ENCODE assay signal across 20 mouse cellular contexts in the genomic region with DNA sequence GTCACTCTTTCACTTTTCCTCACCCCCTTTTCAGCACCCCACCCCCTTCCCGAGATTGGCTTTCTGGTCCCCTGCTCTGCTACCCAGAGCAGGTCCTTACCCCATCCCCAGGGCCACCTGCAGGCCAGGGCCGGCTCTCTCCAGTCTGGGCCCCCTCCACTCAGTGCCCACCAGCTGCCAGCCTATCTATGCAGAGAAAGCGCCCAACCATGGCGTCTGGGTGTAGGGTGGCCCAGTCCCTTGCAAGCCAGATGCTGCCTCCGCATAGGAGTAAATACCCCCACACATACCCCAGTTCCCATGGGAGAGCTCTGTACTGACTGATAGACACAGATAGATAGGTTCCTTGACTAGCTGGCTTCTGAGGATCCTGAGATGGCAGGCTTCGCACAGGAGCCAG. TPM values are rescaled to one million over a fixed set of nuclear protein-coding genes. Genes with fewer than 3 reads are reported as not detected.
DNase-seq lines count a peak whose midpoint lies in the region; ATAC-seq lines count a peak whose summit lies in the region.
"Had no signal": no experiment of that assay in that cellular context is flagged by ENCODE, and none has a peak within 500 bp of the region (broad histone marks: within the 10 kb centered on the region; RNA-seq: fewer than 3 reads in every experiment).

No protein-coding gene starts in this region.

- H3K9me3 ChIP-seq in forebrain, embryonic 16.5 days (ENCODE audit: control insufficient read depth, low read length), result no peaks in the 10 kb centered on the region
- no peaks in the 10 kb centered on the region for H3K9me3 ChIP-seq in forebrain, embryonic 15.5 days
- H3K9me3 ChIP-seq: hindbrain, embryonic 15.5 days had no signal

- H3K27me3 ChIP-seq in forebrain, embryonic 16.5 days (replicated peaks; ENCODE audit: control insufficient read depth, insufficient read depth, low read length), result peaks cover 27% of the 10 kb centered on the region
- peaks cover 31% of the 10 kb centered on the region for H3K27me3 ChIP-seq in forebrain, embryonic 15.5 days

- H3K4me3 ChIP-seq in forebrain, embryonic 16.5 days (replicated peaks; ENCODE audit: low read length), result no peak overlapping the region
- H3K4me3 ChIP-seq in forebrain, embryonic 15.5 days, result no peak overlapping the region
- H3K4me3 ChIP-seq: erythroblast, embryonic 14.5 days; hindbrain, embryonic 15.5 days had no signal

- peak; percentile 31 for DNase-seq in kidney, postnatal 10 days
- no peak for DNase-seq in kidney, adult 9 months
- peak; percentile 3 for DNase-seq in urinary bladder, postnatal 14 days (ENCODE audit: low spot score)
- no peak for DNase-seq in urinary bladder, adult 18-20 months (ENCODE audit: low spot score in 2 of 2)
- DNase-seq in testis, postnatal 14 days (ENCODE audit: low spot score), result peak; percentile 86
- no peak for DNase-seq in cerebellum, postnatal 4 days (ENCODE audit: low spot score in 2 of 2)
- DNase-seq: adrenal gland, postnatal 10 days; cerebellum, adult 11-12 months; cerebellum, postnatal 25 days; kidney, postnatal 36 days; liver; lung, adult 2 months; lung, postnatal 36 days; right cerebral cortex, postnatal 25 days; thymus, adult 2 months had no signal

- H3K27ac ChIP-seq in forebrain, embryonic 16.5 days (ENCODE audit: low read length), result no peak overlapping the region
- H3K27ac ChIP-seq in forebrain, embryonic 15.5 days (replicated peaks), result no peak overlapping the region
- H3K27ac ChIP-seq: hindbrain, embryonic 15.5 days had no signal

- no peaks in the 10 kb centered on the region for H3K36me3 ChIP-seq in forebrain, embryonic 16.5 days (ENCODE audit: control insufficient read depth, insufficient read depth)
- H3K36me3 ChIP-seq in forebrain, embryonic 15.5 days, result no peaks in the 10 kb centered on the region
- H3K36me3 ChIP-seq: hindbrain, embryonic 15.5 days had no signal

- H3K9ac ChIP-seq in forebrain, embryonic 16.5 days (replicated peaks; ENCODE audit: low read depth, low read length), result no peak overlapping the region
- H3K9ac ChIP-seq in forebrain, embryonic 15.5 days (replicated peaks), result no peak overlapping the region
- H3K9ac ChIP-seq: hindbrain, embryonic 15.5 days had no signal

- H3K4me1 ChIP-seq in forebrain, embryonic 16.5 days (replicated peaks; ENCODE audit: control insufficient read depth, insufficient read depth, low read length), result 0 out of 2 replicates have a peak, but pooled peaks cover 6% of the 10 kb centered on the region
- peaks cover 4% of the 10 kb centered on the region; the same call in 1 of the 2 replicates for H3K4me1 ChIP-seq in forebrain, embryonic 15.5 days

- 61% methylated on average over 6 of the region's 6 CpGs for WGBS in forebrain, embryonic 16.5 days
- 60% methylated on average over 6 of the region's 6 CpGs for WGBS in forebrain, embryonic 15.5 days

- H3K4me2 ChIP-seq in forebrain, embryonic 16.5 days (ENCODE audit: low read length), result no peak overlapping the region
- H3K4me2 ChIP-seq in forebrain, embryonic 15.5 days (replicated peaks), result no peak overlapping the region
- H3K4me2 ChIP-seq: hindbrain, embryonic 15.5 days had no signal

- ATAC-seq in forebrain, embryonic 16.5 days, result peak; percentile 37; the same call in 1 of the 2 replicates
- ATAC-seq in forebrain, embryonic 15.5 days (replicated peaks), result no peak; the same call in 1 of the 2 replicates
- ATAC-seq: forebrain, embryonic 14.5 days had no signal

RNA-seq across cellular contexts. Expression of gene Slc52a3, which starts 4.4 kb away (rescaled TPM):
- polyA plus RNA-seq in forebrain, embryonic 16.5 days (2015; fragmentation: Nextera tagmentation; extraction: Ambion mirVana), result 1.5 and 1.9 TPM in 2 replicates
- 0.84 and 1.3 TPM in 2 replicates for polyA plus RNA-seq in forebrain, embryonic 15.5 days (2015; fragmentation: Nextera tagmentation; extraction: Ambion mirVana)

RNA-seq across cellular contexts. Expression of gene Fam110a, which starts 20.7 kb away (rescaled TPM):
- polyA plus RNA-seq in forebrain, embryonic 16.5 days (2015; fragmentation: Nextera tagmentation; extraction: Ambion mirVana), result 66.5 and 69.2 TPM in 2 replicates
- polyA plus RNA-seq in forebrain, embryonic 15.5 days (2015; fragmentation: Nextera tagmentation; extraction: Ambion mirVana), result 71.9 and 75.2 TPM in 2 replicates

Comparison
In these comparisons a context has a peak if more than half of its experiments do, and no peak if none do; other contexts are left out.
1. DNase-seq: peak in kidney, postnatal 10 days (single experiment), urinary bladder, postnatal 14 days (single experiment) and testis, postnatal 14 days (single experiment); none in kidney, adult 9 months (single experiment), urinary bladder, adult 18-20 months (0 of 2) and cerebellum, postnatal 4 days (0 of 2).